Mouse (Mus musculus) adrenal gland, postnatal 14 days (tissue): ENCODE data around the gene Ifna5. TPM values are rescaled to one million over a fixed set of nuclear protein-coding genes. Genes with fewer than 3 reads are reported as not detected.

Source experiments
- DNase-seq: peaks from one replicate; pipeline ENCODE4 v3.0.0; 2021; ENCODE audit warnings: mixed read lengths
- total RNA-seq: library from RNA; stranded (reverse); gene quantifications from 2 replicates; pipeline ENCODE4 v1.2.3, GENCODE M21; 2021

Ifna5 gene
- total RNA-seq, 1 experiment from 2014 or later, result not detected

- peak; percentile 13 for DNase-seq
These were observed 29.3 kb downstream of the Ifna5 start for GRCm38 (mm10) chr4:88864599-88864998.

- no peak for DNase-seq
These were observed 29.8 kb downstream of the Ifna5 start for GRCm38 (mm10) chr4:88865011-88865569.

GRCm38 (mm10) chr4:88867366-88867925 is 32.1 kb downstream of the Ifna5 start:
- peak; percentile 87 for DNase-seq

GRCm38 (mm10) chr4:88867926-88868911 is 32.9 kb downstream of the Ifna5 start:
- peak; percentile 41 for DNase-seq

- peak; percentile 49 for DNase-seq
These were observed 37.4 kb downstream of the Ifna5 start for GRCm38 (mm10) chr4:88872691-88873090.

- DNase-seq, result no peak
These were observed 40.2 kb downstream of the Ifna5 start for GRCm38 (mm10) chr4:88875435-88876095.

GRCm38 (mm10) chr4:88876520-88876919 is 41.2 kb downstream of the Ifna5 start:
- DNase-seq, result peak; percentile 4

GRCm38 (mm10) chr4:88878246-88878645 is 42.9 kb downstream of the Ifna5 start:
- no peak for DNase-seq

GRCm38 (mm10) chr4:88878772-88879171 is 43.4 kb downstream of the Ifna5 start:
- no peak for DNase-seq

GRCm38 (mm10) chr4:88880101-88880500 is 44.8 kb downstream of the Ifna5 start, which contains the start of gene Ifne:
Ifne (minus strand) TSS chr4:88880201.
- no peak for DNase-seq

Other genes with a start within 250 kb of the Ifna5 start
- not detected in 2 replicates for gene Ifna9, start 243.1 kb upstream of the Ifna5 start, total RNA-seq
- gene Ifna12, start 232.1 kb upstream of the Ifna5 start, total RNA-seq, result not detected in 2 replicates
- gene C87499, start 201.1 kb upstream of the Ifna5 start, total RNA-seq, result not detected in 2 replicates
- gene Ifna13, start 191.1 kb upstream of the Ifna5 start, total RNA-seq, result not detected in 2 replicates
- gene Ifna16, start 158.6 kb upstream of the Ifna5 start, total RNA-seq, result not detected in 2 replicates
- gene Ifna2, start 151.6 kb upstream of the Ifna5 start, total RNA-seq, result not detected in 2 replicates
- gene Ifnab, start 144.2 kb upstream of the Ifna5 start, total RNA-seq, result not detected in 2 replicates
- 0.49 and 0.89 TPM in 2 replicates for gene Gm26566, start 113.7 kb upstream of the Ifna5 start, total RNA-seq
- 72.3 and 74.9 TPM in 2 replicates for gene Klhl9, start 113.1 kb upstream of the Ifna5 start, total RNA-seq
- not detected in 2 replicates for gene Gm13271, start 80.7 kb upstream of the Ifna5 start, total RNA-seq
- gene Gm13283, start 75.4 kb upstream of the Ifna5 start, total RNA-seq, result not detected in 2 replicates
- not detected in 2 replicates for gene Gm13290, start 61.7 kb upstream of the Ifna5 start, total RNA-seq
- gene Gm13289, start 58.6 kb upstream of the Ifna5 start, total RNA-seq, result not detected in 2 replicates
- gene Gm13272, start 55.7 kb upstream of the Ifna5 start, total RNA-seq, result not detected in 2 replicates
- gene Ifnz, start 53.4 kb upstream of the Ifna5 start, total RNA-seq, result not detected in 2 replicates
- not detected in 2 replicates for gene Gm13276, start 49.8 kb upstream of the Ifna5 start, total RNA-seq
- gene Gm13277, start 46.9 kb upstream of the Ifna5 start, total RNA-seq, result not detected in 2 replicates
- not detected in 2 replicates for gene Gm13278, start 44.0 kb upstream of the Ifna5 start, total RNA-seq
- not detected in 2 replicates for gene Gm13275, start 41.0 kb upstream of the Ifna5 start, total RNA-seq
- gene Gm13279, start 38.1 kb upstream of the Ifna5 start, total RNA-seq, result not detected in 2 replicates
- 0.22 TPM in 1 of 2 replicates, not detected in the other for gene Gm13285, start 35.9 kb upstream of the Ifna5 start, total RNA-seq
- gene Gm13287, start 32.3 kb upstream of the Ifna5 start, total RNA-seq, result not detected in 2 replicates
- gene Gm13288, start 30.0 kb upstream of the Ifna5 start, total RNA-seq, result not detected in 2 replicates
- gene Ifna7, start 19.3 kb upstream of the Ifna5 start, total RNA-seq, result not detected in 2 replicates
- gene Ifna11, start 15.6 kb upstream of the Ifna5 start, total RNA-seq, result not detected in 2 replicates
- gene Ifna6, start 8.1 kb upstream of the Ifna5 start, total RNA-seq, result not detected in 2 replicates
- not detected in 2 replicates for gene Ifna4, start 6.3 kb downstream of the Ifna5 start, total RNA-seq
- gene Ifna1, start 14.6 kb downstream of the Ifna5 start, total RNA-seq, result not detected in 2 replicates
- gene Ifne, start 44.7 kb downstream of the Ifna5 start, total RNA-seq, result not detected in 2 replicates